Mouse (Mus musculus) limb, embryonic 14.5 days (tissue): ENCODE results near the gene Hs2st1. TPM values are rescaled to one million over a fixed set of nuclear protein-coding genes. Genes with fewer than 3 reads are reported as not detected.
A peak's percentile ranks its signal among the peaks of the same experiment; 100 is the strongest.

Experiments used
- ATAC-seq: fragments of 200-750 bp; cut with Nextera tagmentation; 2 replicates; pipeline ENCODE4 v1.8.0; 2017; ENCODE audit warnings: low read depth, moderate number of reproducible peaks, moderate TSS enrichment; ENCODE audit not compliant: low FRiP score
- DNase-seq: peaks from one replicate; pipeline ENCODE4 v3.0.0-alpha.2; 2015; ENCODE audit warnings: low spot score
- H3K27ac ChIP-seq: fragments of 300-500 bp; sonication (generic); replicated peaks from 2 replicates; pipeline ENCODE4 v1.5.1; 2014; ENCODE audit warnings: low read depth, mild to moderate bottlenecking, low read length, moderate library complexity, mixed read lengths
- H3K27me3 ChIP-seq: fragments of 300-500 bp; sonication (generic); 2 replicates; pipeline ENCODE4 v1.6.1; 2014; ENCODE audit warnings: low read length, mixed read lengths; ENCODE audit not compliant: control insufficient read depth, insufficient read depth
- H3K36me3 ChIP-seq: fragments of 300-500 bp; sonication (generic); 2 replicates; pipeline ENCODE4 v1.6.1; 2014; ENCODE audit warnings: mild to moderate bottlenecking, low read length, moderate library complexity, mixed read lengths; ENCODE audit not compliant: control insufficient read depth, insufficient read depth
- H3K4me1 ChIP-seq: fragments of 300-500 bp; sonication (generic); 2 replicates; pipeline ENCODE4 v1.6.1; 2014; ENCODE audit warnings: antibody characterized with exemption, low read length, mixed read lengths; ENCODE audit not compliant: control insufficient read depth, insufficient read depth
- H3K4me2 ChIP-seq: fragments of 300-500 bp; sonication (generic); replicated peaks from 2 replicates; pipeline ENCODE4 v1.6.1; 2014; ENCODE audit warnings: low read depth, mild to moderate bottlenecking, low read length, moderate library complexity; ENCODE audit not compliant: severe bottlenecking
- H3K4me3 ChIP-seq: fragments of 300-500 bp; sonication (generic); replicated peaks from 2 replicates; pipeline ENCODE4 v1.5.1; 2014; ENCODE audit warnings: low read length
- H3K9ac ChIP-seq: fragments of 300-500 bp; sonication (generic); 2 replicates; pipeline ENCODE4 v1.6.1; 2014; ENCODE audit warnings: mild to moderate bottlenecking, low read depth, low read length, moderate library complexity; ENCODE audit not compliant: severe bottlenecking
- H3K9me3 ChIP-seq: fragments of 300-500 bp; sonication (generic); 2 replicates; pipeline ENCODE4 v1.6.1; 2016; ENCODE audit warnings: low read length; ENCODE audit not compliant: control insufficient read depth
- POLR2A ChIP-seq: fragments of 200-500 bp; IDR thresholded peaks from 2 replicates; pipeline ENCODE4 v1.8.0; 2012; ENCODE audit warnings: inconsistent platforms, mild to moderate bottlenecking, moderate library complexity, borderline replicate concordance; ENCODE audit not compliant: insufficient read depth, insufficient read length; ENCODE audit errors: extremely low read depth
- WGBS: fragments of 180-500 bp; shearing (Covaris S2); extraction: QIAGEN DNeasy Blood & Tissue Kit; methylation state at CpG from one replicate; pipeline ENCODE4 v1.1.7; 2014; 5-methylcytosine and 5-hydroxymethylcytosine counted together
- polyA plus RNA-seq, 2 experiments: library from polyadenylated mRNA; depleted of rRNA in 1 of 2; stranded (reverse) in 1 of 2; unstranded in 1 of 2; fragments of >200 nt; fragmentation: Nextera tagmentation in 1 of 2; extraction: Ambion mirVana in 1 of 2; gene quantifications; 2 replicates each; pipeline versions ENCODE4 v1.2.1 to v1.2.3; 2012 to 2014

Hs2st1 gene
- polyA plus RNA-seq, 2 experiments, result 15.8 to 20.6 TPM

GRCm38 (mm10) chr3:144401292-144401691 is 168.7 kb downstream of the Hs2st1 start:
- no peak overlapping the region for H3K4me2 ChIP-seq
- H3K4me3 ChIP-seq, result no peak overlapping the region
- no peak for TF ChIP-seq POLR2A
- H3K27ac ChIP-seq, result no peak overlapping the region
- H3K9ac ChIP-seq, result no peak overlapping the region
- ATAC-seq (no peak), DNase-seq (no peak)
- no peaks in the 10 kb centered on the region for H3K36me3 ChIP-seq
- 71% methylated on average over 5 of the region's 5 CpGs for WGBS
- peaks cover 4% of the 10 kb centered on the region for H3K4me1 ChIP-seq
- no peaks in the 10 kb centered on the region for H3K9me3 ChIP-seq
- H3K27me3 ChIP-seq, result no peaks in the 10 kb centered on the region

GRCm38 (mm10) chr3:144400870-144401269 is 169.1 kb downstream of the Hs2st1 start:
- Histone ChIP-seq H3K4me3 (no peak overlapping the region), H3K36me3 (no peaks in the 10 kb centered on the region), H3K9me3 (no peaks in the 10 kb centered on the region), H3K4me2 (no peak overlapping the region), H3K27ac (no peak overlapping the region), H3K27me3 (no peaks in the 10 kb centered on the region), H3K9ac (no peak overlapping the region), H3K4me1 (peaks cover 4% of the 10 kb centered on the region)
- 48% methylated on average over 7 of the region's 7 CpGs for WGBS
- no peak for TF ChIP-seq POLR2A
- ATAC-seq (no peak), DNase-seq (no peak)

- no peak for ATAC-seq
Observed at GRCm38 (mm10) chr3:144400374-144400773, 169.6 kb downstream of the Hs2st1 start.

GRCm38 (mm10) chr3:144399358-144400096 is 170.5 kb downstream of the Hs2st1 start:
- ATAC-seq (peak; percentile 82), DNase-seq (peak; percentile 89)
- no peaks in the 10 kb centered on the region for H3K9me3 ChIP-seq
- no peak overlapping the region for H3K4me3 ChIP-seq
- H3K4me2 ChIP-seq, result peak overlapping the region; percentile 38
- H3K4me1 ChIP-seq, result no peaks in the 10 kb centered on the region; the same call in 1 of the 2 replicates
- no peak overlapping the region for H3K9ac ChIP-seq
- H3K27ac ChIP-seq, result no peak overlapping the region
- WGBS, result 34% methylated on average over 21 of the region's 21 CpGs
- H3K27me3 ChIP-seq, result no peaks in the 10 kb centered on the region
- no peak for TF ChIP-seq POLR2A
- H3K36me3 ChIP-seq, result no peaks in the 10 kb centered on the region

More at GRCm38 (mm10) chr3:144400374-144400773, 169.6 kb downstream of the Hs2st1 start:
- no peak for DNase-seq
- WGBS, result 60% methylated on average over 8 of the region's 8 CpGs
- Histone ChIP-seq H3K36me3 (no peaks in the 10 kb centered on the region), H3K4me1 (peaks cover 4% of the 10 kb centered on the region), H3K9me3 (no peaks in the 10 kb centered on the region), H3K4me2 (no peak overlapping the region), H3K4me3 (no peak overlapping the region), H3K27me3 (no peaks in the 10 kb centered on the region), H3K9ac (no peak overlapping the region), H3K27ac (no peak overlapping the region)
- TF ChIP-seq POLR2A, result no peak

- Histone ChIP-seq H3K27me3 (no peaks in the 10 kb centered on the region), H3K9me3 (no peaks in the 10 kb centered on the region), H3K9ac (no peak overlapping the region), H3K36me3 (no peaks in the 10 kb centered on the region), H3K4me2 (no peak overlapping the region), H3K4me1 (no peaks in the 10 kb centered on the region; the same call in 1 of the 2 replicates), H3K27ac (no peak overlapping the region), H3K4me3 (no peak overlapping the region)
- 81% methylated on average over 7 of the region's 7 CpGs for WGBS
- no peak for DNase-seq
- no peak for TF ChIP-seq POLR2A
- no peak for ATAC-seq
Observed at GRCm38 (mm10) chr3:144398166-144398565, 171.8 kb downstream of the Hs2st1 start.
